Mouse (Mus musculus) adrenal gland, adult (tissue): Measurements from ENCODE around the gene Nr4a1.

Source experiments
- DNase-seq, 2 experiments: peaks; one replicate each; pipeline ENCODE4 v3.0.0; 2022 to 2023; ENCODE audit warnings: low spot score in 1 of 2; ENCODE audit not compliant: inconsistent age in 2 of 2

Nr4a1 gene

GRCm38 (mm10) chr15:101253886-101254795, at the start of gene Nr4a1:
TSS of gene Nr4a1 (plus strand) at chr15:101254269.
- peak; percentile 91 to 95 for DNase-seq

- no peak for DNase-seq
These were observed 49.3 kb upstream of the Nr4a1 start for GRCm38 (mm10) chr15:101204781-101205180.

GRCm38 (mm10) chr15:101210228-101210627, 43.8 kb upstream of the Nr4a1 start:
- DNase-seq: peak; percentile 64 to 86

GRCm38 (mm10) chr15:101210998-101211613, 43.0 kb upstream of the Nr4a1 start:
- DNase-seq: peak in 1 of 2 experiments; percentile 59

GRCm38 (mm10) chr15:101212435-101212834, 41.6 kb upstream of the Nr4a1 start:
- DNase-seq: peak in 1 of 2 experiments; percentile 58

- DNase-seq: peak in 1 of 2 experiments; percentile 78
These were observed 38.9 kb upstream of the Nr4a1 start for GRCm38 (mm10) chr15:101215136-101215535.

- DNase-seq: no peak
These were observed 38.0 kb upstream of the Nr4a1 start for GRCm38 (mm10) chr15:101216036-101216435.

- DNase-seq: no peak
These were observed 33.2 kb upstream of the Nr4a1 start for GRCm38 (mm10) chr15:101220905-101221297.

GRCm38 (mm10) chr15:101221298-101222104, 32.6 kb upstream of the Nr4a1 start:
- DNase-seq: peak; percentile 91 to 97

- DNase-seq: peak in 1 of 2 experiments; percentile 61
These were observed 31.1 kb upstream of the Nr4a1 start for GRCm38 (mm10) chr15:101222897-101223482.

GRCm38 (mm10) chr15:101223596-101223995, 30.5 kb upstream of the Nr4a1 start:
- no peak for DNase-seq

- peak; percentile 95 to 98 for DNase-seq
These were observed 29.8 kb upstream of the Nr4a1 start, which contains the start of gene Grasp for GRCm38 (mm10) chr15:101224006-101224906. TSS of gene Grasp (plus strand) at chr15:101224188.

GRCm38 (mm10) chr15:101224977-101225376, 29.1 kb upstream of the Nr4a1 start:
- DNase-seq: peak in 1 of 2 experiments; percentile 73

GRCm38 (mm10) chr15:101227971-101228370, 26.1 kb upstream of the Nr4a1 start:
- peak; percentile 76 to 77 for DNase-seq

GRCm38 (mm10) chr15:101228866-101229590, 25.0 kb upstream of the Nr4a1 start:
- peak; percentile 85 to 91 for DNase-seq

GRCm38 (mm10) chr15:101230503-101230902, 23.6 kb upstream of the Nr4a1 start:
- no peak for DNase-seq

- peak in 1 of 2 experiments; percentile 78 for DNase-seq
These were observed 22.9 kb upstream of the Nr4a1 start for GRCm38 (mm10) chr15:101230995-101231647.

GRCm38 (mm10) chr15:101231648-101232180, 22.4 kb upstream of the Nr4a1 start:
- DNase-seq: no peak
